Mouse (Mus musculus): ENCODE data around the gene Gm17521. TPM values are rescaled to one million over a fixed set of nuclear protein-coding genes. Genes with fewer than 3 reads are reported as not detected.
"Not testable (repeated sequence)": the region's sequence is repeated elsewhere in the genome, so short reads cannot be mapped to it uniquely, and the experiment has no call there.

Gene Gm17521
- polyA plus RNA-seq (2016; fragmentation: Nextera tagmentation; extraction: Ambion mirVana) = not detected in 2 replicates

DNA sequence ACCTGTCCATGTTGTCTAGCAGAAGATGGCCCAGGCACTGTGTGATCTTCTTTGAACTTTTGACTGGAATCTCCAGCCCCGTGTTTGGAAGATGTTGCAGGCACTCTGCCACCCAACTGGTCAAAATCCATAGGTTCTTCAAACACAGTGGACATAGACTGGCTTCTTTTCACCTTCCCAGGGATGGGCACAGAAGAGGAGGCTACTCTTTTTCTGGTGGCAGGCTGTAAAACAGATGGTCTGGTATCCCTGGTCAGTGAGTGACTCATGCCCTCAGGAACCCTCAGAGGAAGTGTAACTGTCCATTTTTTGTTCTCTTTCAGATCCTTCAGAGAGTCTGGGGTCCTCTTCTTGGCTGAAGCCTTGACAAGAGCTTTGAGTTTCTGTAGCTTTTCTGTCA lies at the start of gene Gm17521:
TSS of gene Gm17521 (minus strand) at position 101 of the 400 bp plus-strand sequence.
- H3K27ac ChIP-seq; H3K36me3 ChIP-seq; H3K4me3 ChIP-seq; H3K4me1 ChIP-seq; DNase-seq (ENCODE audit: low spot score); H3K9me3 ChIP-seq (replicated peaks); H3K27me3 ChIP-seq (ENCODE audit: low read depth, poor library complexity, severe bottlenecking): not testable (repeated sequence)
- WGBS = 75% methylated on average over 1 of the region's 1 CpGs

DNA sequence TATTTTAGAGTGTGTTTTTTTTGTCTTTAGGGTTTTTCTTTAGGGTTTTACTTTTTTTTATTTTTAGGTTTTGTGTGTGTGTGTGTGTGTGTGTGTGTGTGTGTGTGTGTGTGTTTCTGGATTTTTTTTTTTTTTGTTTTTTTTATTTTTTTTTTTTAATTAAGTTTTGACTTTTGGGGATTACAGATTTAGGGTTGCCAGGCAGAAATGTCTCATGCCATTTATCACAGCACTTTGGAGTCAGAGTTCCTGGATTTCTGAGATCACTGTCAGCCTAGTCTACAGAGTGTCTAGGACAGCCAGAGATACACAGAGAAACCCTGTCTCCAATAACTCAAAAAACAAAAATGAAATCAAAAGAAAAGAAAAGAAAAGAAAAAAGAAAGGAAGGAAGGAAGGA lies 14.5 kb upstream of the Gm17521 start:
- no peaks in the 10 kb centered on the region for H3K36me3 ChIP-seq
- H3K4me1 ChIP-seq = no peaks in the 10 kb centered on the region
- no peaks in the 10 kb centered on the region for H3K9me3 ChIP-seq (replicated peaks)
- no peak overlapping the region for H3K27ac ChIP-seq
- no peaks in the 10 kb centered on the region for H3K27me3 ChIP-seq (ENCODE audit: low read depth, poor library complexity, severe bottlenecking)
- H3K4me3 ChIP-seq = no peak overlapping the region
- DNase-seq (ENCODE audit: low spot score) = no peak

DNA sequence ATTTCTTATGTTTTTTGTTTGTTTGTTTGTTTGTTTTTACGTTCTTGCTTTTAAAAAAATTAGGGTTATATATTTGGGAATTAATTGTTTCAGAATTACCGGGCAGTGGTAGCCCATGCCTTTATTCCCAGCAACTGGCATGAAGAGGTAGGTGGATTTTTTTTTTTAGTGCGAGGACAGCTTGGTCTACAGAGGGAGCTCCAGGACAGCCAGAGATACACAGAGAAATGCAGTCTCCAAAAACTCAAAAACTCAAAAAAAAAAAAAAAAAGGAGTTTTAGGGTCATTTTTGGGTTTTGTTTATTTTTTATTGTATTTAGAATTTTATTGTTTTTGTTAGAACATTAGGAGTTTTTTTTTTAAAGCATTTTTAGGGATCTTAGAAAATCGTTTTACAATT lies 14.0 kb upstream of the Gm17521 start:
- H3K27me3 ChIP-seq (ENCODE audit: low read depth, poor library complexity, severe bottlenecking) = no peaks in the 10 kb centered on the region
- no peaks in the 10 kb centered on the region for H3K9me3 ChIP-seq (replicated peaks)
- H3K4me3 ChIP-seq = no peak overlapping the region
- DNase-seq (ENCODE audit: low spot score) = no peak
- H3K4me1 ChIP-seq = no peaks in the 10 kb centered on the region
- 74% methylated on average over 4 of the region's 4 CpGs for WGBS
- H3K36me3 ChIP-seq = no peaks in the 10 kb centered on the region
- no peak overlapping the region for H3K27ac ChIP-seq

Other genes with a start within 250 kb of the Gm17521 start
- 13.9 and 15.7 TPM in 2 replicates for gene Cldn34c1, start 73.8 kb upstream of the Gm17521 start, polyA plus RNA-seq (2016; fragmentation: Nextera tagmentation; extraction: Ambion mirVana)
- gene Srsx, start 192.8 kb upstream of the Gm17521 start, polyA plus RNA-seq (2016; fragmentation: Nextera tagmentation; extraction: Ambion mirVana) = not detected in 2 replicates
- gene Gm17577, start 217.2 kb upstream of the Gm17521 start, polyA plus RNA-seq (2016; fragmentation: Nextera tagmentation; extraction: Ambion mirVana) = not detected in 2 replicates

Data from limb, embryonic 10.5 days (tissue).